Mouse (Mus musculus) gastrocnemius, postnatal 36 days (tissue): ENCODE measurements around the gene Tmem131. TPM values are rescaled to one million over a fixed set of nuclear protein-coding genes. Genes with fewer than 3 reads are reported as not detected.

ENCODE experiments used
- DNase-seq, 2 experiments: peaks; one replicate each; pipeline ENCODE4 v3.0.0; 2022
- intact Hi-C: fragments of 180-260 bp; cut with DNase I; formaldehyde crosslinking; loops from one replicate; pipeline ENCODE4 v1.15.1; 2025
- long read RNA-seq, 2 experiments: library from polyadenylated mRNA; stranded (forward); transcript quantifications; one replicate each; pipeline ENCODE4 v2.0.0; 2021
- total RNA-seq, 2 experiments: library from RNA; stranded (reverse); gene quantifications; 2 replicates each; pipeline ENCODE4 v1.2.3; 2021

Tmem131 gene
- total RNA-seq = 10 to 100 TPM; 21.0 to 23.7 TPM
- long read RNA-seq, experiment 1, partial matches to known transcripts = 1 of 2 reads
- long read RNA-seq, experiment 1, other reads (novel, unspliced or antisense) = 1 of 2 reads
- long read RNA-seq, experiment 2, full-length matches to known transcripts = 2 of 4 reads
- long read RNA-seq, experiment 2, partial matches to known transcripts = 2 of 4 reads
- long read RNA-seq, experiment 2, other reads (novel, unspliced or antisense) = 0 of 4 reads

DNA sequence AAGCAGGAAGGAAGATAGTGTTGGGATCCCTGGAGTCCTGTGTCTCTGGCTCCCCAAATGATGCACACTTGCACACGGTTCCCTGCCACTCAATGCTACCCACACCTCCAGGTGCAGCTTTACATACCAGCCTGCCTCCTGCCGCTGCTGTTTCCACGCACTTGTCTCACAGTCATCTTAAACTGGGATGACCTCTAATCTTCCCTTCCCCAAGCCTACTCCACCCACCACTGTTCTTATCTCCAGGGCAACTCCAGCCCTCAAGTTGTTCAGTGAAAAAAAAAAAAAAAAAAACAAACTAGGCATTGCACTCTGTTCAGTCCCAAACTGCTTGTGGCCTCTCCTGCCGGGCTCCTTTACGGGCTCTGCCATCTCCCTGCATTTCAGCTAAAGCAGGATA is at the start of gene Tmem131:
TSS of gene Tmem131 (minus strand) at position 14 of the 400 bp plus-strand sequence.
- no peak for DNase-seq
- intact Hi-C loops = loop anchor here (5.0 kb wide), 1 partner anchor 59 kb away; no protein-coding TSS in a partner anchor

DNA sequence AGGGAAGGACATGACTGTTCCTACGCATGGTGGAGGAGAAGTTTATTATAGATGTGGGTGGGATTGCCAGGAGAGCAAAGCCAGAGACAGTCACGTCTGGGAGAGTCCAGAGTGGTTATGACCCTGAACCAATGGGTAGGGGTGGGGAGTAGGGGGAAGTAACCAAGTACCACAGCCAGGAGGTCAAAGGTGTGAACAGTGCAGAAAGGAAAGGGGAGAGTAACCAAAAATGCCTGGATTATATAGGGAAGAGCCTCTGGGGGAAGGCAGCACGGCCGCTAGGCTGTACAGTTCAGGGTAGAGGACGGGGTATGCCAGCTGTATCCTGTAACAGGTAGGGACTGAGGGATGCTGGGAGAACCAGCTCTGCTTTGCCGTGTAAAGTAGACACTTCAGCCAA is 45.1 kb upstream of the Tmem131 start:
- intact Hi-C loops = no loop called here

GRCm38 (mm10) chr1:36988161-36988560 is 44.7 kb upstream of the Tmem131 start:
- intact Hi-C loops = no loop called here
- no peak for DNase-seq

More for the DNA sequence above, 45.1 kb upstream of the Tmem131 start:
- DNase-seq = no peak

DNA sequence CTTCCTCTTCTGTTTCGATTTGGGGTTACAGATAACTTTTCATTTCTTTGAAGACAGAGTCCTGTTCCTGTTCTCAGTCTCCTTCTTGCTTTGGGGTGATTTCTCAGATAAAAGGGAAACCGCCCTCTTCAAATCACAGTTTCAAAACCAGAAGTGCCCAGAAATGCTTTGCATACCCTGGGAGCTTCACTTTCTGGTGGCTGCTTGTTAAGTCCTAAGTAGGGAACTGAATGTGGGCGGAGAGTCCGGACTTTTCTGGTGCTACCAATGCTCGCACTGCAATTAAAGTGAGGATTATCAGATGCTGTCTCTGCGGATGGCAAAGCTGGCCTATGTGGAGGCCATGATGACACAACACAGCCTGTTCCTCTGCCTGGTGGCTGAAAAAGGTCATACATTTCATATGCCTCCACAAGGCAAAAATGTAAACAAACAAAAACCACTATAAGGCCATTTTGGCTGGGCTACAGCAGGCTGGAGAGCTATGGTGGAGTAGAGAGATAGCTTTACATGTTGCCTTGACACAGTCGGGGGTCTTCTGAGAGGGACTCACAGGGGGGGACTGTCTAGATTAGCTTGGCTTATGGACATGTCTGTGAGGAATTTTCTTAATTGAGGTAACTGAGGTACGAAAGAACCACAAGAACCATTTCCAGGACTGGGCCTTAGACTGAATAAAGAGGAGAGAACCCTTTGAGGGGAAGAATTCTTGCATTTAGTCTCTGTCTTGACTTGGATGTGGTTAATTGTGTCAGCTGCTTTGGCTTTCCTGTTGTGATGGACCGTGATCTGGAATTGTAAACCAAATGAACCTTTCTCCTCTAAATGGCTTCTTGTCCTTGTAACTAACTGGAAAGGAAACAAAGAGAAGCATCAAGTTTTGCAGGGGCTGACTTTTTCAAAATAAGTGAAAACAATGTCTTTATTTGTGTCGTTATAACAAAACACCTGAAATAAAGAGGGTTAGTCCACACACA is 44.0 kb upstream of the Tmem131 start:
- intact Hi-C loops = no loop called here
- no peak for DNase-seq

DNA sequence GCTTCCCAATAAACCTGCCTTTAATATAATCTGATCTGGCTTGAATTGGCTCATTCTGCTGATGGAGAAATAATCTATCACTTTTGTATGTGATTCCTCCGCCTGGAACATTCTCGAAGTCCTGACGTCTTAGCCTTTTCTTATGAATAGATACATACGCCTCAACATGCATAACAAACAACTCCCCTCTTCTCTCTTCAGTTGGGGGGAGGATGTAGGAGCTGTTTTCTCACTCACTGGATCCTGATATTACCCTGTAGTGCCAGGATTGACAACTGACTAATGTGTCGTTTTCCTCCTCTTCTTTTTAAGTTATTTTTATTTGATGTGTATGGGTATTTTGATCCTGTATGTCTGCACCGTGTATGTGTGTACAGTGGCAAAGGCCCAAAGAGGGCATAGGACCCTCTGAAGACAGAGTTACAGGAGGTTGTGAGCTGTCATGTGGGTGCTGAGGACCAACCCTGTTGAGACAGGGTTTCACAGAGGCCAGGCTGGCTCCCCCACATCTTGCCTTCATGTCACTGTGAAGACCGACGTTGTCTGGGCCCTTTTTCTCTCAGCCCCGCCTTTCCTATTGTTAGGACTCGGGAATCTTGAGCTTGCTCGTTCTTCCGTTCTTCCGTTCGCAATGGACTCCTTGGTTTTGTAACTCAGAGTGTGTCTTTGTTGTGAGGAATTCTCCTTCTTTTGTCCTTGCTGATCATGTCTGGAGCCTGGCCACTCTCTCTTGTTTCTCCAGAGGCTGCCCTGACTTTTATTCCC is 43.1 kb upstream of the Tmem131 start:
- DNase-seq = no peak
- intact Hi-C loops = no loop called here

DNA sequence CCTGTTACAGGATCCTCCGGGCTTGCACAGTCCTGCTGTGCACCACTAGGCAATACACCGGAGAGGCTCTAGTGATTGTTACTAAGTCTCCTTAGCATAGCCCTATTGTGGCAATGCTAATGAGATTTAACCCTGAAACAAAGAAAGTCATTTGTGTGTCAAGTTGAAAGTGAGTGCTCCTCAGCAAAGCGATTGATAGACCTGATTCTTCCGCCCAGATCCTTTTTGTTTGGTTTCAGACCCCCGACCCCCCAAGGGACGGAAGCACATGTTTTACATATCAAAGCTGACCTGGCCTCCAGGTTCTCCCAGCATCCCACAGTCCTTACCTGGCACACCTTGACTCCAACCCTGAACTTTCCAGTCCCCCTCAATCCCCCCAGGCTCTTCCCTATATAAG is 42.4 kb upstream of the Tmem131 start:
- DNase-seq = no peak
- intact Hi-C loops = no loop called here

DNA sequence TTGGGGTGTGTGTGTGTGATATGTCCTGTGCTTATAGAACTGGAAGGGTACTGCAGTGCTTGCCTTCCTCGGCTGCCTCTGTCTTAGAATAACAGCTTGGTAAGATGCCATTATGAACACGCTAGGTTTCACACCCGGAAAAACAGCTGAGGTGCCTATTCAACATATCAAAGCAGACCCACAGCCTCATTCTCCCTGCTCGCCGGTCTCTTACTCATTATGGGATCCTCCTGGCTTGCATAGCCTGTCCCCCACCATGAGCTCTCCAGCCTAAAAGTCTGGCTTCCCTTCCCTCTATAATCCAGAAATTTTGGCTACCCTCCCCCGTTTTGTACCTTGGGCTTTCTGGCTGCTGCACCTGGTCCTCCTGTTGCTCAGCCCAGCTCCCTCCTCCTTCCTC is 40.9 kb upstream of the Tmem131 start:
- intact Hi-C loops = no loop called here
- no peak for DNase-seq

DNA sequence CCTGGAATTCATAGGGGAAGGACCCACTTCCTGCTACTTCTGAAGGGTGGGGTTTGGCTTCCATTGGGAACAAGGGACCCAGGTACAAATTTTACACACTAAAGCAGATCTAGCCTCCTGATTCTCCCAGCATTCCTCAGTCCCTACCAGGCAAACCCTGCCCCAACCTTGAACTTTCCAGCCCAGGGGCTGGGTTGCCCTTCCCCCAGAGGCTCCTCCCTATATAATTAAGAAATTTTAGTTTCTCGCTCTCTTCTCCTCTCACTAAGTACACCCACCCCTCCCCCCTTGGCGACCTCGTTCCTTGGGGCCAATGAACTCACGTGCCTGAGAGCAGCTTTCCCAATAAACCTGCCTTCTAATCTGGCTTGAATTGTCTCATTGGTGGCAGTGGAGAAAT is 40.3 kb upstream of the Tmem131 start:
- no peak for DNase-seq
- intact Hi-C loops = no loop called here

DNA sequence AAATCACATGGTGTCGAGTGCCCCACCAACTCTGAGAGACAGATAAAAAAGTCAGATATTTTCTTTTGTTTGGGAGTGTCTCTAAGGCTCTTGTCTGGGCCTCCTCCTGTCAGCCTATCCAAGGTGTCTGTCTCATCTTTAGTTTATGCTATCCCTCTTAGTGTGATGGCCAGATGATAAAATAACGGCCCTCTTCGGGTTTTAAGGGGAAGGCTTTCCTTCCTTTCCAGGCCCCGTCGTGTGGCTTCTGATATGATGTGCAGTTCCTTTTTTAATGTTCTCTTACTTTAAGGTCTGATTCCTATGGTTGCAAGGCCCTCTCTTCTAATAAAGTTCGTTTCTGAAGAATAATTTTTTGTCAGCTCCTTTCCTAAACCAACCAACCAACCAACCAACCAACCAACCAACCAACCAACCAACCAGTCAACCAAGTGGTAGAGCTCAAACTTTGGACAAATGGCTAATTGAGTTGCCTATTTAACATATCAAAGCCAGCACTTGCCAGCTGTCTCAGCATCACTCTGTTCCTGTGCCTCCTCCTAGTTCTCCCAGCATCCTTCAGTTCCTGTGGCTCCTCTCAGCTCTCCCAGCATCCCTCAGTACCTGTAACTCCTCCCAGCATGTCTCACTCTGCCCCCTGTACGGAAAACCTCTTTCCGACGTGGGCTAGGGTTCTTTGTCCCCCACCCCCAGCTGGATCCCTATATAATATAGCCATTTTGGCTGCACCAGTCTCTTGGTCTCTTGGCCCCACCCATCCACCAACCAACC is 38.9 kb upstream of the Tmem131 start:
- intact Hi-C loops = no loop called here
- no peak for DNase-seq

DNA sequence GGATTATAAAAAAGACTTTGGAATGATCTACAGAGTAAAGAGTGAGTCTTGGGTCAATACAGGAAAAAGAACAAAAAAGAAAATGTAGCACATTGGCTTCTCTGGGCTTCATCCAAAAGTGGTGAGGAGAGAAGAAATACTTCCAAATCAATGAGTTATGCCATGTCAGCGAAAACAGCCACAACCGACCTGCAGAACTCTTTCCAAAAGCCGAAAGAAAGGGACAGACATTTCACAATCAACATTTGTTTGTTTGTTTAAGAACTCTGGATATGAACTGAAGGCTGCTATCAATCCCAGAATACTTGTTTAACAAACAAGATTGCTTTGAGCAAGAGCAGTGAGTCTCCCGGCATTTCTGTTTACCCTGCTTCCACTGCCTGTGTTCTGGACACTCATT is 33.3 kb upstream of the Tmem131 start:
- intact Hi-C loops = no loop called here
- DNase-seq = no peak

- intact Hi-C loops = no loop called here
- DNase-seq = no peak
These were observed 27.6 kb upstream of the Tmem131 start for GRCm38 (mm10) chr1:36970918-36971617.

DNA sequence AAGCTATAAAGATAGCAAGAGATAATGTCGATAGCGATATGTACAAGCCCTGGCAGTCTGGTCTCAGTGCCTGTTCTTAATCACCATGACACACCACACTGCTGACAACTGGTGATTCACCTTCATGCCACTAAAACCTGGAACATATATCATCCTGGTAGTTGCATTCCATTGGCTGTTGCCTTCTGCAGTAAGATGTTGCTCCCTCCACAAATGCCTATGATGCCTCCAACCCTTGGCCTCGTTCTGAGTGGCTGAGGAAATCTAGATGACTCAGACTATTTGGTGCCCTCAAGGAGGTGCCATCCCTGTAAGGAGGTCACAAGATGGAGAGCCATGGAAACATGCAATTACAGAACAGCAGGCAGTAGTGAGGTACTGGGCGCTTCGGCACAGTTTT is 22.4 kb upstream of the Tmem131 start:
- intact Hi-C loops = no loop called here

GRCm38 (mm10) chr1:36962379-36963176 is 19.1 kb upstream of the Tmem131 start:
- DNase-seq = no peak
- intact Hi-C loops = no loop called here

More for the DNA sequence above, 22.4 kb upstream of the Tmem131 start:
- no peak for DNase-seq

DNA sequence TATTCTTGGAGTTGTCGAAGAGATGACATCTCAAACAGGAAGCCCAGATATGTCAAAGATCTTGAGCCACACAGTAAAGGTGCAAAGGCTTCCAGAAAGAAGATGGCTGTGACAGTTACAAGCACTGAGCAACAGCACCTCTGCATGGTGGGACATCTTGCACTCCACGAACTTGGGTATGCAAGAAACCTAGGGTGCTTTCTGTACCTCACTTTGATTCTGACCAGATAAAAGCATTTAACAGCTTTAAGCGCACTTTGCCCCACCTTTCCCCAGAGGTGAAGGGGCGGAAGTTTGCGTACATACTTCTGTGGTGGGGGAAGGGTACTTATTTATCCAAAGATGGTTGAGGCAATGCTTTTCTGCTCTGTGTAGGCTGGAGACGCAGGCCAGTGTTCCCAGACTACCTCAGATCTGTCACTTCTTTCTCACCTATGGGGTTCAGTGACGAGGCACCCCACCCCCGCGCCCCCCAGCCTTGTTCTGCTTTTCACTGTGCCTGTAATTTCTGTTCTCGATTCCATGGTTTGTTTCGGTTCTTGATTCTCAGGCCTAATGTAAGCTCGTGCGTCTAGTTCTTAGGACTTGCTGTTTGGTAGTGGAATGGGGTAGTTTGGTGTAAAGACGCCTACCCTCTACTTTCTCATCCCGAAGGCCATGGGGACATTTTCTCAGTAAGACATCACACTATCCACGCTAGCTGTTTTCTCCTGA is 17.2 kb upstream of the Tmem131 start:
- no peak for DNase-seq
- intact Hi-C loops = no loop called here

GRCm38 (mm10) chr1:36949591-36950184 is 6.2 kb upstream of the Tmem131 start:
- intact Hi-C loops = no loop called here
- peak; percentile 19 to 31 for DNase-seq

DNA sequence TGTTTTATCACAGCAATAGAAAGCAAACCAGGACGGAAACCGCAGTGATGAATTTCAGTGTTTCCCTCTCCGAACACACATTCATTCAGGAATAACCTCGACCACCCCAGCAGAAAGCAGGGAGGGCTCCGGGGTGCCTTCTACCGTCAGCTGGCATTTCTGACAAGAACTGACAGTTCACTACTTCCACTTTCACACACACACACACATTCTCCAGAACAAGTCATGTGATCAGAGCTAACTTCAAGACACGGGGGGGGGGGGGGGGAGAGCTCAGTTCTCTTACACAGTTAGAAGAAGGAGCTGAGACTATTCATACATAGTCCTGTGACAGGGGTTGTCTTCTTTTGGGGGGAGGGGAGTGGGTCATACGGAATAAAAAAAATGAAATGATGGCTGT is 4.0 kb upstream of the Tmem131 start:
- DNase-seq = no peak
- intact Hi-C loops = no loop called here

GRCm38 (mm10) chr1:36940381-36940762 is 3.1 kb downstream of the Tmem131 start:
- intact Hi-C loops = loop anchor here (5.0 kb wide), 1 partner anchor 62 kb away; no protein-coding TSS in a partner anchor
- no peak for DNase-seq
